Mouse (Mus musculus): ENCODE data around the gene Stk32c.
A peak's percentile ranks its signal among the peaks of the same experiment; 100 is the strongest.

GRCm38 (mm10) chr7:139200108-139200507 lies 13.0 kb downstream of the Stk32c start:
- TF ChIP-seq ZNF384 (IDR thresholded peaks at IDR 0.05; ENCODE audit: low read depth, low read length): no peak
- TF ChIP-seq ZC3H11A (IDR thresholded peaks at IDR 0.05; ENCODE audit: borderline replicate concordance, low read depth, low read length): peak; percentile 63; the same call in 1 of the 2 replicates
- no peak for TF ChIP-seq MAFK (IDR thresholded peaks at IDR 0.05; ENCODE audit: insufficient read depth, low read depth, low read length)
- no peak for TF ChIP-seq HCFC1 (IDR thresholded peaks at IDR 0.05; ENCODE audit: borderline replicate concordance, insufficient read depth, low read length)

All from ES-E14 (cell line).